Mouse (Mus musculus): ENCODE measurements around the gene Prl3b1.

Gene Prl3b1
- long read RNA-seq, experiment 1 = 0 reads
- long read RNA-seq, experiment 2 = 0 reads

GRCm38 (mm10) chr13:27241547-27241946 lies at the start of gene Prl3b1:
TSS of gene Prl3b1 (plus strand) at chr13:27241847.
- intact Hi-C loops (cut with DNase I) = no loop called here

- intact Hi-C loops (cut with DNase I) = no loop called here
Observed at GRCm38 (mm10) chr13:27196359-27196758, 45.3 kb upstream of the Prl3b1 start, which contains the start of gene Prl3c1. TSS of gene Prl3c1 (plus strand) at chr13:27196659.

- intact Hi-C loops (cut with DNase I) = no loop called here
Observed at GRCm38 (mm10) chr13:27259136-27259535, 17.5 kb downstream of the Prl3b1 start, which contains the start of gene Prl3a1. TSS of gene Prl3a1 (plus strand) at chr13:27259436.
